Mouse (Mus musculus): ENCODE measurements around the gene Enpep. TPM values are rescaled to one million over a fixed set of nuclear protein-coding genes. Genes with fewer than 3 reads are reported as not detected.

Gene Enpep
- polyA plus RNA-seq, 1 experiment: 0.10 TPM

DNA sequence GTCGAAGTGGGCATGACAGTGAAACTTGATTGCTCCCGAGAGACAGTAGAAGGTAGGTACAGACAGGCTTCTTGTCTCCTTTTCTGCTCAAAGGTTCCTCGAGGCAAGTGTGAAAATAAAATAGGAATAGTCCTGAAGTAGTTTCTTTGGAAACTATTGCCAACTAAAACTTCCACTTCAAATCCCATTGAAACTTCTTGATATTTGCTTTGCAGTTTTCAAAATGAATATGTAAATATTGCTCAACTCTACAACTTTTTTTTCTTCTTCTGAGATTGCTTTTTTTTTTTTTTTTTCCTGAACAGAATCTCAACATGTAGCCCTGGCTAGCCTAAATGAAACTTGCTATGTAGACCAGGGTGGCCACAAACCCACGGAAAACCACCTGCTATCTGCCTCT is 21.4 kb upstream of the Enpep start:
- Histone ChIP-seq H3K4me3 (no peak overlapping the region), H3K79me2 (ENCODE audit: control insufficient read depth, insufficient read depth) (no peaks in the 10 kb centered on the region), H3K36me3 (ENCODE audit: control insufficient read depth, insufficient read depth) (no peaks in the 10 kb centered on the region), H3ac (ENCODE audit: control insufficient read depth, insufficient read length) (no peak overlapping the region), H3K27me3 (ENCODE audit: control insufficient read depth, insufficient read depth, insufficient read length) (no peaks in the 10 kb centered on the region), H3K4me2 (ENCODE audit: low read depth) (no peak overlapping the region)
- TF ChIP-seq MYOD1 (IDR thresholded peaks at IDR 0.05; ENCODE audit: control insufficient read depth in 1 of 3, insufficient read length in 2 of 3, low read depth in 2 of 3): no peak
- no peak for TF ChIP-seq SRF (IDR thresholded peaks at IDR 0.05; ENCODE audit: control insufficient read depth, insufficient read length, low read depth)
- no peak for TF ChIP-seq MAX (IDR thresholded peaks at IDR 0.05; ENCODE audit: low read depth)
- no peak for TF ChIP-seq MYOG (IDR thresholded peaks at IDR 0.05; ENCODE audit: control insufficient read depth in 1 of 3, insufficient read depth in 1 of 3, insufficient read length in 2 of 3, low read depth in 2 of 3)
- TF ChIP-seq TCF3 (IDR thresholded peaks at IDR 0.05; ENCODE audit: insufficient read length, low read depth): no peak
- TF ChIP-seq CEBPB (IDR thresholded peaks at IDR 0.05; ENCODE audit: insufficient read depth, poor library complexity, severe bottlenecking): no peak
- no peak for TF ChIP-seq POLR2A (IDR thresholded peaks at IDR 0.05; ENCODE audit: insufficient read length, low read depth)
- TF ChIP-seq REST (IDR thresholded peaks at IDR 0.05; ENCODE audit: insufficient read depth, insufficient read length): no peak
- no peak for TF ChIP-seq E2F4 (IDR thresholded peaks at IDR 0.05; ENCODE audit: insufficient read depth)
- no peak for TF ChIP-seq TCF12 (IDR thresholded peaks at IDR 0.05; ENCODE audit: insufficient read depth, poor library complexity, severe bottlenecking)
- TF ChIP-seq USF1 (IDR thresholded peaks at IDR 0.05; ENCODE audit: low read depth): no peak
- TF ChIP-seq POLR2AphosphoS2 (IDR thresholded peaks at IDR 0.05; ENCODE audit: insufficient read length, low read depth): no peak

DNA sequence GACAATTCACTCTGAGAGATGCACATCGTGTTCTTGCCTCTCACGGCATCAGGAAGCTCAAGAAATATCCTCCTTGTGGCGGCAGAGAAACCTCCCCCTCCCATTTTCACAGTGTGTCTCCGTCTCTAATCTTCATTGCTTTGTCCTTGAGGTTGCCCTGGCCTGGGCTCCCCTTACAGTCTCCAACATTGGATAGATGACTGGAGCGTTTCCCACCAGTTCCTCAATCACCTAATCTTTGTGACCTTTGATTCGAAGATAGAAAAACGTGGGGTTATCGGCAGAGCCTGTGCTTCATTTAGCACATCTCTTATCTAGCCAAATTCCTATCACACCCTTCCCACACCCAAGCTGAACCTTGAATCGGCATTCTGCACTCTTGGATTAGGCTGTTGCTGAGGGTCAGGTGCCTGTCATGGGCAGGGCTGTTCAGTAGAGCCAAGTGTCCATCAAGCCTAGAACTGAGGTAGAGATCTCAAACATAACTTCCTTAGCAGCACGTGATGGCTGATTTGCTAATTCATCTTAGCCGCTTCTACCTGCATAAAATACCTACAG is 18.9 kb upstream of the Enpep start:
- no peaks in the 10 kb centered on the region for H3K79me2 ChIP-seq (ENCODE audit: control insufficient read depth, insufficient read depth)
- no peaks in the 10 kb centered on the region for H3K36me3 ChIP-seq (ENCODE audit: control insufficient read depth, insufficient read depth)
- no peak overlapping the region for H3K4me3 ChIP-seq
- H3K27me3 ChIP-seq (ENCODE audit: control insufficient read depth, insufficient read depth, insufficient read length): no peaks in the 10 kb centered on the region
- H3K4me2 ChIP-seq (ENCODE audit: low read depth): no peak overlapping the region
- H3ac ChIP-seq (ENCODE audit: control insufficient read depth, insufficient read length): no peak overlapping the region
- TF ChIP-seq TCF12 (IDR thresholded peaks at IDR 0.05; ENCODE audit: insufficient read depth, poor library complexity, severe bottlenecking) (no peak), CEBPB (IDR thresholded peaks at IDR 0.05; ENCODE audit: insufficient read depth, poor library complexity, severe bottlenecking) (no peak), POLR2AphosphoS2 (IDR thresholded peaks at IDR 0.05; ENCODE audit: insufficient read length, low read depth) (no peak), MYOG (IDR thresholded peaks at IDR 0.05; ENCODE audit: control insufficient read depth in 1 of 3, insufficient read depth in 1 of 3, insufficient read length in 2 of 3, low read depth in 2 of 3) (no peak), POLR2A (IDR thresholded peaks at IDR 0.05; ENCODE audit: insufficient read length, low read depth) (no peak), MAX (IDR thresholded peaks at IDR 0.05; ENCODE audit: low read depth) (no peak), REST (IDR thresholded peaks at IDR 0.05; ENCODE audit: insufficient read depth, insufficient read length) (no peak), TCF3 (IDR thresholded peaks at IDR 0.05; ENCODE audit: insufficient read length, low read depth) (no peak), SRF (IDR thresholded peaks at IDR 0.05; ENCODE audit: control insufficient read depth, insufficient read length, low read depth) (no peak), E2F4 (IDR thresholded peaks at IDR 0.05; ENCODE audit: insufficient read depth) (no peak), MYOD1 (IDR thresholded peaks at IDR 0.05; ENCODE audit: control insufficient read depth in 1 of 3, insufficient read length in 2 of 3, low read depth in 2 of 3) (no peak), USF1 (IDR thresholded peaks at IDR 0.05; ENCODE audit: low read depth) (no peak)

DNA sequence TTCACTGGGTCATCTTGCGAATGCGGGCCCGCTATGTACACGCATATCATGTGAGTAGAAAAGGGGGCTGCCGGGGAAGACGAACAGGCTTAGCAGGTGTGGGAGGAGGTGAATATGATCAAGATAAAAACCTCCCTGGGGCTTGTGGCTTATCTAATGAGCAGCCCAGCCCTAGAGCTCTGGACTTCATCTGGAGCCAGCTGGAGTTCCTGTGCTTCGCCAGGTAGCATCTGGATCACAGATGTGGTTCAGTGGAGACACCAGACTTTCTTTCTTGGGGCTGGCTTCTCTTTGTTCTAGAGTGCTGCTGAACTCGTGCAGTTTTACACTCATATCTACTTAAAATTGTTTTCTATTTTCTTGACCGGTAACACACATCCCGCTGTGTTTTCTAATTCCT is 14.8 kb upstream of the Enpep start:
- Histone ChIP-seq H3K4me2 (ENCODE audit: low read depth) (no peak overlapping the region), H3K27me3 (ENCODE audit: control insufficient read depth, insufficient read depth, insufficient read length) (no peaks in the 10 kb centered on the region), H3K79me2 (ENCODE audit: control insufficient read depth, insufficient read depth) (no peaks in the 10 kb centered on the region), H3ac (ENCODE audit: control insufficient read depth, insufficient read length) (no peak overlapping the region), H3K36me3 (ENCODE audit: control insufficient read depth, insufficient read depth) (no peaks in the 10 kb centered on the region), H3K4me3 (no peak overlapping the region)
- TF ChIP-seq TCF3 (IDR thresholded peaks at IDR 0.05; ENCODE audit: insufficient read length, low read depth) (no peak), MAX (IDR thresholded peaks at IDR 0.05; ENCODE audit: low read depth) (no peak), CEBPB (IDR thresholded peaks at IDR 0.05; ENCODE audit: insufficient read depth, poor library complexity, severe bottlenecking) (no peak), TCF12 (IDR thresholded peaks at IDR 0.05; ENCODE audit: insufficient read depth, poor library complexity, severe bottlenecking) (no peak), USF1 (IDR thresholded peaks at IDR 0.05; ENCODE audit: low read depth) (no peak), E2F4 (IDR thresholded peaks at IDR 0.05; ENCODE audit: insufficient read depth) (no peak), MYOD1 (IDR thresholded peaks at IDR 0.05; ENCODE audit: control insufficient read depth in 1 of 3, insufficient read length in 2 of 3, low read depth in 2 of 3) (no peak), POLR2A (IDR thresholded peaks at IDR 0.05; ENCODE audit: insufficient read length, low read depth) (no peak)

DNA sequence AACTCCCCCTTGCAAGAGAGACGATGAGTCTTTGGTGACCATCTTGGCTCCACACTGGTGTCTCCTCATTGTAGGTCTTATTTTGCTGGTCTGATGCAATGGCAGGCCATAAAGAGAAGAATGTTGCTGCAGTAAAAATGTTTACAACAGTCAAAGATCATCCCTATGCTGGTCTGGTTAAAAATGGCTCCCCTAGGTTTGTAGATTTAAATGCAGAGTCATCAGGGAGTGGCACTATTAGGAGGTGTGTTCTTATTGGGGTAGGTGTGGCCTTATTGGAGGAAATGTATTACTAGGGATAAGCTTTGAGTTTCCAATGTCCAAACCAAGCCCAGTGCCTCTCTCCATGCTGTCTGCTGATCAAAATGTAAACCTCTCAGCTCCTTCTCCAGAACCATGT is 10.2 kb upstream of the Enpep start:
- Histone ChIP-seq H3K36me3 (ENCODE audit: control insufficient read depth, insufficient read depth) (no peaks in the 10 kb centered on the region), H3K79me2 (ENCODE audit: control insufficient read depth, insufficient read depth) (no peaks in the 10 kb centered on the region), H3ac (ENCODE audit: control insufficient read depth, insufficient read length) (no peak overlapping the region), H3K4me2 (ENCODE audit: low read depth) (no peak overlapping the region), H3K4me3 (no peak overlapping the region), H3K27me3 (ENCODE audit: control insufficient read depth, insufficient read depth, insufficient read length) (no peaks in the 10 kb centered on the region)
- TF ChIP-seq MAX (IDR thresholded peaks at IDR 0.05; ENCODE audit: low read depth) (no peak), POLR2A (IDR thresholded peaks at IDR 0.05; ENCODE audit: insufficient read length, low read depth) (no peak), MYOD1 (IDR thresholded peaks at IDR 0.05; ENCODE audit: control insufficient read depth in 1 of 3, insufficient read length in 2 of 3, low read depth in 2 of 3) (no peak), TCF3 (IDR thresholded peaks at IDR 0.05; ENCODE audit: insufficient read length, low read depth) (no peak), REST (IDR thresholded peaks at IDR 0.05; ENCODE audit: insufficient read depth, insufficient read length) (no peak), MYOG (IDR thresholded peaks at IDR 0.05; ENCODE audit: control insufficient read depth in 1 of 3, insufficient read depth in 1 of 3, insufficient read length in 2 of 3, low read depth in 2 of 3) (no peak), CEBPB (IDR thresholded peaks at IDR 0.05; ENCODE audit: insufficient read depth, poor library complexity, severe bottlenecking) (no peak), SRF (IDR thresholded peaks at IDR 0.05; ENCODE audit: control insufficient read depth, insufficient read length, low read depth) (no peak), TCF12 (IDR thresholded peaks at IDR 0.05; ENCODE audit: insufficient read depth, poor library complexity, severe bottlenecking) (no peak), POLR2AphosphoS2 (IDR thresholded peaks at IDR 0.05; ENCODE audit: insufficient read length, low read depth) (no peak), E2F4 (IDR thresholded peaks at IDR 0.05; ENCODE audit: insufficient read depth) (no peak), USF1 (IDR thresholded peaks at IDR 0.05; ENCODE audit: low read depth) (no peak)

Data from myocyte (in vitro differentiated cells).